Mouse (Mus musculus) left cerebral cortex, adult 11 months (tissue): ENCODE measurements at regions not wholly inside any gene's neighbourhood (a gene's known extent, or its start where the extent isn't known, plus 50 kb on each side); places are given as distances from the start of the nearest gene placed in this dataset.

Source experiments
- DNase-seq: peaks from one replicate; pipeline ENCODE4 v3.0.0; 2022; ENCODE audit warnings: low spot score

GRCm38 (mm10) chr6:31274236-31274635, 124.3 kb upstream of the Mkln1 start:
- no peak for DNase-seq

- no peak for DNase-seq
Measured at GRCm38 (mm10) chr6:31277792-31278191, 120.7 kb upstream of the Mkln1 start.

DNA sequence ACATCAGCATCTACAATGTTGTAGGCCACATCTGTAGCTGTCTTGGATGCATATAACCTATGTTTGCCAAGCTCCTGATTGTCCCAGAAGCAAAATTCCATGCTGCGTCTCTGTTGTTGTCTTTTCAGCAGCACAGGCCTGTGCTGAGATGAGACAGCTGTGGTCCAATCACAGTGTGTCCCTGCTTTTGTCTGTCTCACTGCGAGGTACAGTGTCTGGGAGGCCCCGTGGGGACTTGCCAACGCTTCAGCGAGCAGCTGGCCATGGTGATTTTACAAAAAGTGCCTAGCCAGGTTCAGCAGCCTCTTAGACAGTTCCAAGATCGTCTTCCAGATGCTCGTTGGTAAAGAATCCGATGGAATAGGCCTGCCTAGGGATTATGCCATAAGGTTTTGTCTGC, 114.6 kb upstream of the Mkln1 start:
- no peak for DNase-seq

- no peak for DNase-seq
Measured at GRCm38 (mm10) chr6:31284390-31284789, 114.1 kb upstream of the Mkln1 start.

GRCm38 (mm10) chr6:31285064-31285463, 113.5 kb upstream of the Mkln1 start:
- DNase-seq, result peak; percentile 81

DNA sequence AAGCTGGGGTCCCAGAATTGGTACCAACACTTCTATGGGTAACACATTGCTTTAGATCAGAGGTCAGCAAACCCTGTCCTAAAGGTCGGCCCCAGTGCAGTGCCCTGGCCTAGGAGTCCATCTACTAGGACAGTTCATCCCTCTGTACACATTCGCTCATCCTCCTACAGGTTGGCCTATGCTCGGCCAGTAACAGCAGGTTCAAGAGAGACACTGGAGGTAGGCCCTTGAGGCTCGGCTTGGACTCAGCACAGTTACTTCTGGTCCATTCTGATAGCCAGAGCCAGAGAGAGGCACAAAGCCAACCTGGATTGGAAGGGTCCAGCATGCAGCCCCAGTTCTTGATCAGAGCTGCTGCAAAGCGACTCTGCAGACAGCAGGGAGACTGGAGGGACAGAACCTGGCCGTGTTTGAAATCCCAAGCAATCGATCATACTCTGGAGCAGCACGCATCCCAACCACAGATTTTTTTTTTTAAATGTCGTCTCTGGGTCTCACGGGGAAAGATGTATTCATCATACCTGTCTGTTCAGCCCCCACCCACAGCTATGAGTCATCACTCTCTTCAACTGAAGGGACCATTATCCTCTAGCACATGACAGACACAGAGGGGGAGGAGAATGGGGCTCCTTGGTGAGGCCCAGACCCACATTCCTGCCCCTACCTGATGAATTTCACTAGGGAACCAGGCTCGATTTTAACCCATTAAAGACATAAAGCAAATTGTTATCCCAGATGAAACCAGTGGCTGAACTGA, 112.4 kb upstream of the Mkln1 start:
- DNase-seq, result no peak

- DNase-seq, result no peak
Measured at GRCm38 (mm10) chr6:31287176-31287575, 111.4 kb upstream of the Mkln1 start.

DNA sequence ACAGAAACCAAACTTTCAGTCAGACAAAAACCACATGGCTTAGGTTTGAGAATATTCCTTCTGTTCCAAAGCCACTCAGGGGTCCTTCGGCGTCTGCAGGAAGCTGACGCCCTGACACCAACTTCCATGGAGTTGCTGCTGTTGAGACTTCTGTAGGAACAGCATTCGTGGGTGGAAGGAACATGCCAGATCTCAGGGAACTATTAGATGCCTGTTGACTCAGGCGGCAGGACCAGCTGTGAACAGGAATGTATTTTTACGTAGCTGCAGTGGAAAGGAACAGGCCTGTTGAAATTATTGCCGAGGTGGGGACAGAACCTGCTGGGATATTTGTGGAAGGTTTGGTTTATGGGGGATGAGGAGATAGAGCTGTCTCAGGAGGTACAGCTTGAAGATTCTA, 110.8 kb upstream of the Mkln1 start:
- DNase-seq, result no peak

DNA sequence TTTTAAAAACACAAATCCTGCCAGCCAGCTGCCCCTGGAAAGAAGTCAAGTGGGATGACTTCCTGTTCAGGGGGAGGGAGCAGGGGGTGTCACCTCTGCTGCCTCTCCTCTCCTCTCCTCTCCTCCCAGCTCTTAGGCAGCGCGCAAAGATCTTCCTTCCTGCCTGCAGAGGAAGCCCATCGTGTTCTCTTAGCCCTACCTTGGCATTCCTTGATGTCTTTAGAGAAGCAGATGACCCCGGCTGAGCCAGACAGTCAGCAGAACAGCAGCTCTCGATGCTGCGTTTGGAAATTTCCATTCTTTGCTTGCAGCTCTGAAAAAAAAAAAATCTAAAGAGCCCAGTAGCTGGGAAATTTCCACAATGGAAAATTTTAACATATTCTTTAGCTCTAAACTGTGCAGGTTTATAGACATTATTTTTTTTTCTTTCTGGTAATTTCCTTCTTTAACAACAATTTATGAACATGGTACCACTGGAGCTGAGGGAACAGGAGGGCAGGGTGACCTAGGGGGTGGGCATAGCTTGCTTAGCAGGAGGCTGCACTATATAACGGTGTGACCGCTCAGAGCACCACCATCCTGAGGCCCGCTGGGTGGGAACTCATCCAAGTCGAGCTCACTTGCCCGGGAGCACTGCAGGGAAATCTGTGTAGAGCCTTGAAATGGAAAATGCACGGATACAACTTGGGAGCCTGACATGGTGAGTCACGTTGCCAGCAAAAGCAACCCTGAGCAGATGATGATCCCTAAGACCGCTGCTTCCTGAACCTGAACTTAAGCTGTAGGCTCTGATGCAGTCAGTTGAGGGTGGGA, 109.9 kb upstream of the Mkln1 start:
- no peak for DNase-seq

- DNase-seq, result no peak
Measured at GRCm38 (mm10) chr6:31289234-31289486, 109.4 kb upstream of the Mkln1 start.

DNA sequence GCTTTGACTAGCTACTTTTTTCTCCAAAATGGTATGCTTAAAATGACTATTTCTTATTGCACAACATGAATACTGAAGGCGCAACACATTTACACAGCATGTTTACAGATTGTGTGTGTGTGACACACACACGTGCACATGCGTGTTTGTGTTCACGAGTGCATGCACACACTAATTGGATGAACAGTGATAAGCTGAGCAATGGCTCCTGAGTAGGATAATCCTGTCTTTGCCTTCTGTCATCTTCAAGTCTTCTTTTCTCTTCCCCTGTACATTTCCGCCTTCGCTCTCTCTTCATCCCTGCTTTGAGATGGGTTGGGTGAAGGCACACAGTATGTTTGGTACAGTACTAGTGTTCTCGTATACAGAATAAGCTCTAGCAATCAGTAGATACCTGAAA, 106.5 kb upstream of the Mkln1 start:
- DNase-seq, result no peak

GRCm38 (mm10) chr6:31293008-31293407, 105.5 kb upstream of the Mkln1 start:
- no peak for DNase-seq

DNA sequence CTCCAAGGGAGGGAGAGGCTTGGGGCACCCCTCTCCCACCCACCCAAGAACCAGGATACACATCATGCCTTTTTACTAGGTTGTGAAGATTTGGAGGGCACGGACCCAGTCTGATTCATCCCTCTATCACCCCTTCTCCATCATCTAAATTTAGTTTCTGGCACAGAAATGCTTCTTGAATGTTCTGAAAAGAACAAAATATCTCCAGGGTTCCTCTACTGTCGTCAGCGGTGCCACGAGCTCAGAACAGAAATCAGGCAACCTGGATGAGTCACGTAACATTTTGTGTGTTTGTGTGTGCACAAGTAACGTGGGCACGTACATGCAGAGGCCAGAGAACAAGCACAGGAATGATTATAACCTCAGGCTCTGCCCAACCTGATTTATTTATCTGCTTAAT, 99.1 kb upstream of the Mkln1 start:
- DNase-seq, result no peak

- no peak for DNase-seq
Measured at GRCm38 (mm10) chr6:31305736-31306135, 92.8 kb upstream of the Mkln1 start.

DNA sequence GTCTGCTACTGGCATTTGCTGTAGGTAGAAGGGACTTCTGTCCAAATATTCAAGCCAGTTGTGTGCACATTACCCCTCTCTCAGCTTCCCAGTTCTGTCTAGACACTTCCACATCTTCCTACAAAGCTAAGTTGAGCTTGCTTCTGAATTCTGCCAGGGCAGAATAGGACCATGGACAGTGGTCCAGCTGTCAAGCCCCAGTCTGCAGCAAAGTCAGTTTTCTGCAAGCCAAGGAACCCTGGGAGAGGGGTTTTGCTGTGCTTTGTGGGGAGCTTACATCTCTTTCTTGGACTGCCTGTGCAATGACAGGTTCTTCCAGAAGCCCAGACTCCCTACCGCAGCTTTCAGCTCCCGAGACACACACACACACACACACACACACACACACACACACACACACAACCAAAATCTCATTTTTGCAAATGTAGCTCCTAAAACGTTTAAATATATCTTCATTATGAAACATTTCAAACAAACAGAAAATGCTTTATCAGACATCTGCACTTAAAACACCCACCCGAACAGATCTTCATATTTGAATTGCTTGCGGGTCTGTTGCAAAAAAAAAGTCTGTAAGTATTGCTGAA, 91.4 kb upstream of the Mkln1 start:
- no peak for DNase-seq

DNA sequence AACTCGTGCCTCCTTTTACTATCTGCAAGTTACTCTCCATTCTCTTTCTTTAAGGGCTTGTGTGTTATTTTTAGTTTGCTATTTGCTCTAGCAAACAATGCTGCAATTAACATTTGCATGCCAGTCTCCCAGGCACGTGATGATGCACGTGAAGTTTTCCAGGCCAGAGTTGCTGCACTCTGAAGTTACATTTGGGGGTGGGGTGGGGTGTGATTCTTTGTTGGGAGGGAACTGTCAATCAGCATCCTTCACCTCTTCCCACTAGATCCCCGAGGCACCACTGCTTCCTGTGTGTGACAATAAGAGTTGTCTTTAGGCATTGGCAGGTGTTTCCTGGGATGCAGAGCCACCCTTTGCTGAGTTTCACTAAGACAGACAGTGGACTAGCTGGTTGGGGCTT, 90.6 kb upstream of the Mkln1 start:
- DNase-seq, result no peak

GRCm38 (mm10) chr6:31310660-31311059, 87.9 kb upstream of the Mkln1 start:
- DNase-seq, result no peak

DNA sequence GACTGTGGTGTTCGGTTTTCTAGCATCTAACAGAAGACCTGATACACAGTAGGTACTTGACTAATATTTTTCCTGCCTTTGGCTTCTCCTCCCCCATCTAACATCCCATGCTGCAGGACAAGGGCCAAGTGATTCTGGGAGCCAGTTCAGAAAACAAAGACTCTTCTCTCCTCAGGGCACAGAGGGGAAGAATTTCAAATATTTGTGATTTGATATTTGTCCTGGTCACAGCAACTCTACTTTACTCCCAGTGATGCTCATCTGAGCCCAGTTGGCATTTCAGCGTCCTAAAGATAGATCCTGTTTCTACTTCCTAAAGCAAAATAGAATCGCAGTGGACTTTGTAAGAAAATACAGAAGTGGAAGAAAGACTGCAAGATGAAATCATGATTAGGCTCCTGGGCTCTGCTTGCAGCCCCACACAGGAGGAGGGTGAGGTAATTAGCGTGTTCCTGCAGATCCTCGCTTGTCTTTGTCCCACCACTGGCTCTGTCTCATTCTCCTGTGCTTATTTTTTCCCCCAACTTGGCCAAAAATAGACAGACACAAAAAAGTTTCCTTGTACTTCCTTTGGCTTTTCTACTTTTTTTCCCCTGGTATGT, 84.6 kb upstream of the Mkln1 start:
- DNase-seq, result no peak

DNA sequence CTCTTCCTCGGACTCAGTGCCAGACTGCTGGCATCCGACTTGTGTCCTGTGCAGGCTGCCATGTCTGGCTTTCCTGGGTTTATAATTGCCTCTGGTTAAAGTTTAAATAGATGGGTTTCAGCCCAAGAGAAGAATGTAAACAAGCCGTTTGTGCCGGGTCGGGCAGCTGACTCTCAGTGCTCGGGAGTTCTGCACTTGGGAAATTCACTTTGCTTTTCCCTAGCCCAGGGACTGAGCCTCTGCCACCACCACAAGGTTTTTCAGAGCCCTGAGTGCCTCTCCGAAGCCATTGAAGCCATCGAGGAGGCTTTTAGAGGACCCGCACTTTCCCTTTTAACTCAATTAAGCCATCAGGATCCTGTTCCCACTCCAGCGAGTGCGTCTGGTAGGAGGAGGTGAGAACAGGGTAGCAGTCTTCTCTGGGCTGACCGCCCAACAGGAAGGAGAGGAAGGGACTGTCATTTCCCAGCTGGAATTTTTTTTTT, 80.8 kb upstream of the Mkln1 start:
- no peak for DNase-seq

DNA sequence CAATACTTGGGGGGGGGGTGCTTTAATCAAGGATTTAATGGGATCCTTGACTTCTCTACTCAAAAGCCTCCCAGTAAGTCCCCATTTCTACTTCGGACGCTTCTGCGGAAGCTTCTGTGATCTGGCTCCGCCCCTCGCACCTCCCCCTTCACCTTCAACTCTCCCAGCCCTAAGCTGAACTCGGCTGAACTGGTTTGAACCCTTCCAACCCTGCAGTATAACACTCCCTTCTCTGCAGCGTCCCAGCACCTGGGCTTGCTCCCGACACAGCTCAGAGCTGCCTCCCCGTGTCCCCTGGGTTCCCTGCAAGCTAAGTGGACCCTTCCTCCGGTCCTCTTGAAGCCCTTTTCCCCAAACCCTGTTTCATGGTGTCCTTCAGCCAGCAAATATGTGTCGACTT, 80.0 kb upstream of the Mkln1 start:
- no peak for DNase-seq

- DNase-seq, result no peak
Measured at GRCm38 (mm10) chr6:31319431-31319830, 79.1 kb upstream of the Mkln1 start.

- DNase-seq, result no peak
Measured at GRCm38 (mm10) chr6:31320141-31320830, 78.2 kb upstream of the Mkln1 start.
